Mouse (Mus musculus): ENCODE measurements around the gene Sesn3. TPM values are rescaled to one million over a fixed set of nuclear protein-coding genes. Genes with fewer than 3 reads are reported as not detected.
A peak's percentile ranks its signal among the peaks of the same experiment; 100 is the strongest.

Sesn3 gene
- polyA plus RNA-seq, 1 experiment from 2014 or later = 6.0 TPM

GRCm38 (mm10) chr9:14381353-14382055 is 106.6 kb downstream of the Sesn3 start, which contains the start of gene Endod1:
Gene Endod1, minus strand, starts transcription at chr9:14381507.
- H3K36me3 ChIP-seq (ENCODE audit: insufficient read depth, low read length) = no peaks in the 10 kb centered on the region
- peak within 1 kb of the TSS; percentile 67 for H3K4me3 ChIP-seq (ENCODE audit: low read depth, low read length)
- DNase-seq (ENCODE audit: low spot score) = peak; percentile 60
- H3K27ac ChIP-seq (ENCODE audit: low read length) = peak within 1 kb of the TSS; percentile 84
- peak; percentile 43 for ATAC-seq
- H3K4me2 ChIP-seq (replicated peaks; ENCODE audit: low read depth, low read length) = peak within 1 kb of the TSS; percentile 99
- TF ChIP-seq EP300 (IDR thresholded peaks at IDR 0.05) (no peak), CTCF (IDR thresholded peaks at IDR 0.05) (no peak)
- WGBS = 7% methylated on average over 8 of the region's 8 CpGs
- H3K9me3 ChIP-seq (ENCODE audit: low read length) = no peaks in the 10 kb centered on the region
- peak within 1 kb of the TSS; percentile 71 for H3K9ac ChIP-seq (replicated peaks; ENCODE audit: low read depth)
- H3K4me1 ChIP-seq (ENCODE audit: insufficient read depth, low read depth, low read length) = peaks cover 5% of the 10 kb centered on the region; the same call in 1 of the 2 replicates
- no peaks in the 10 kb centered on the region for H3K27me3 ChIP-seq (replicated peaks; ENCODE audit: insufficient read depth, low read length)

- WGBS = 52% methylated on average over 5 of the region's 5 CpGs
- H3K4me2 ChIP-seq (replicated peaks; ENCODE audit: low read depth, low read length) = no peak overlapping the region
- DNase-seq (ENCODE audit: low spot score) = no peak
These were observed 107.5 kb downstream of the Sesn3 start for GRCm38 (mm10) chr9:14382256-14382791.

More at GRCm38 (mm10) chr9:14382256-14382791, 107.5 kb downstream of the Sesn3 start:
- peaks cover 5% of the 10 kb centered on the region; the same call in 1 of the 2 replicates for H3K4me1 ChIP-seq (ENCODE audit: insufficient read depth, low read depth, low read length)
- no peaks in the 10 kb centered on the region for H3K9me3 ChIP-seq (ENCODE audit: low read length)
- no peak for ATAC-seq
- TF ChIP-seq EP300 (IDR thresholded peaks at IDR 0.05) (peak; percentile 29; the same call in 1 of the 2 replicates), CTCF (IDR thresholded peaks at IDR 0.05) (no peak)
- H3K4me3 ChIP-seq (ENCODE audit: low read depth, low read length) = no peak overlapping the region
- H3K27ac ChIP-seq (ENCODE audit: low read length) = no peak overlapping the region
- no peaks in the 10 kb centered on the region for H3K27me3 ChIP-seq (replicated peaks; ENCODE audit: insufficient read depth, low read length)
- H3K36me3 ChIP-seq (ENCODE audit: insufficient read depth, low read length) = no peaks in the 10 kb centered on the region
- no peak overlapping the region for H3K9ac ChIP-seq (replicated peaks; ENCODE audit: low read depth)

Other genes starting within 250 kb of the Sesn3 start
- gene Endod1, start 106.4 kb downstream of the Sesn3 start, polyA plus RNA-seq (2015; fragmentation: Nextera tagmentation; extraction: Ambion mirVana) = 14.4 and 16.6 TPM in 2 replicates
- 0.19 and 0.20 TPM in 2 replicates for gene Kdm4d, start 225.4 kb downstream of the Sesn3 start, polyA plus RNA-seq (2015; fragmentation: Nextera tagmentation; extraction: Ambion mirVana)
- gene Cwc15, start 225.6 kb downstream of the Sesn3 start, polyA plus RNA-seq (2015; fragmentation: Nextera tagmentation; extraction: Ambion mirVana) = 125 and 126 TPM in 2 replicates

Data from lung, postnatal 0 days (tissue).